Mouse (Mus musculus) thymus, adult 2 months (tissue): Measurements from ENCODE around the gene Trpm5. TPM values are rescaled to one million over a fixed set of nuclear protein-coding genes. Genes with fewer than 3 reads are reported as not detected.

Experiments
- DNase-seq: peaks from one replicate; pipeline ENCODE4 v3.0.0; 2021
- H3K27ac ChIP-seq: fragments of 200-500 bp; 2 replicates; pipeline ENCODE4 v1.5.1; 2012; ENCODE audit warnings: low read length, control low read depth; ENCODE audit not compliant: control insufficient read depth, insufficient read depth
- H3K27me3 ChIP-seq: fragments of 200-500 bp; 2 replicates; pipeline ENCODE4 v1.6.1; 2012; ENCODE audit warnings: mild to moderate bottlenecking, low read length, moderate library complexity, mixed read lengths; ENCODE audit not compliant: control insufficient read depth, insufficient read depth
- H3K36me3 ChIP-seq: fragments of 200-500 bp; 2 replicates; pipeline ENCODE4 v1.6.1; 2012; ENCODE audit warnings: mild to moderate bottlenecking, low read length, moderate library complexity; ENCODE audit not compliant: control insufficient read depth, insufficient read depth
- H3K4me1 ChIP-seq: fragments of 200-500 bp; replicated peaks from 2 replicates; pipeline ENCODE4 v1.6.1; 2012; ENCODE audit warnings: low read length; ENCODE audit not compliant: control insufficient read depth, insufficient read depth
- H3K4me3 ChIP-seq: fragments of 200-500 bp; 2 replicates; pipeline ENCODE4 v1.5.1; 2012; ENCODE audit warnings: mild to moderate bottlenecking, low read length, control low read depth, moderate library complexity; ENCODE audit not compliant: control insufficient read depth, insufficient read depth
- CTCF ChIP-seq: fragments of 200-500 bp; IDR thresholded peaks from 2 replicates; pipeline ENCODE4 v1.5.1; 2012; ENCODE audit warnings: mild to moderate bottlenecking, control low read depth, low read length, moderate library complexity, borderline replicate concordance; ENCODE audit not compliant: control insufficient read depth, poor library complexity, insufficient read depth; ENCODE audit errors: extremely low read depth
- POLR2A ChIP-seq: fragments of 200-500 bp; IDR thresholded peaks from 2 replicates; pipeline ENCODE4 v1.6.1; 2012; ENCODE audit warnings: mild to moderate bottlenecking, low read length, control low read depth, moderate library complexity; ENCODE audit not compliant: control insufficient read depth, poor library complexity, insufficient read depth; ENCODE audit errors: extremely low read depth
- WGBS: fragments of 180-500 bp; shearing (Covaris S2); methylation state at CpG from one replicate; pipeline ENCODE4 v1.1.7; 2018; 5-methylcytosine and 5-hydroxymethylcytosine counted together
- polyA plus RNA-seq: library from polyadenylated mRNA; depleted of rRNA; stranded (reverse); fragments of >200 nt; gene quantifications from 2 replicates; pipeline ENCODE4 v1.2.3, GENCODE M21; 2012

Trpm5 gene
- polyA plus RNA-seq, 1 experiment: 4.5 TPM

GRCm38 (mm10) chr7:143108200-143108599, 13.8 kb upstream of the Trpm5 start:
- Histone ChIP-seq H3K27me3 (no peaks in the 10 kb centered on the region; the same call in 1 of the 2 replicates), H3K27ac (no peak overlapping the region), H3K36me3 (no peaks in the 10 kb centered on the region), H3K4me1 (no peaks in the 10 kb centered on the region), H3K4me3 (no peak overlapping the region)
- 35% methylated on average over 5 of the region's 5 CpGs for WGBS
- no peak for DNase-seq
- TF ChIP-seq CTCF (no peak), POLR2A (no peak)

- WGBS: 8% methylated on average over 54 of the region's 57 CpGs
- Histone ChIP-seq H3K27me3 (no peaks in the 10 kb centered on the region; the same call in 1 of the 2 replicates), H3K36me3 (no peaks in the 10 kb centered on the region), H3K4me1 (no peaks in the 10 kb centered on the region), H3K4me3 (no peak overlapping the region), H3K27ac (no peak overlapping the region)
- DNase-seq: peak; percentile 58
- TF ChIP-seq CTCF (no peak), POLR2A (no peak)
Observed at GRCm38 (mm10) chr7:143106672-143107465, 12.4 kb upstream of the Trpm5 start.

- no peak within 1 kb of the TSS for H3K27ac ChIP-seq
- H3K27me3 ChIP-seq: no peaks in the 10 kb centered on the region; the same call in 1 of the 2 replicates
- TF ChIP-seq POLR2A (no peak), CTCF (no peak)
- no peaks in the 10 kb centered on the region for H3K36me3 ChIP-seq
- no peak for DNase-seq
- H3K4me1 ChIP-seq: no peaks in the 10 kb centered on the region
- H3K4me3 ChIP-seq: no peak within 1 kb of the TSS
- 63% methylated on average over 4 of the region's 4 CpGs for WGBS
Observed at GRCm38 (mm10) chr7:143106062-143106461, 11.6 kb upstream of the Trpm5 start, which contains the start of gene Kcnq1. Gene Kcnq1, plus strand, starts transcription at chr7:143106362.

GRCm38 (mm10) chr7:143105258-143105897, 10.9 kb upstream of the Trpm5 start:
- no peaks in the 10 kb centered on the region; the same call in 1 of the 2 replicates for H3K27me3 ChIP-seq
- H3K36me3 ChIP-seq: no peaks in the 10 kb centered on the region
- H3K27ac ChIP-seq: no peak overlapping the region
- TF ChIP-seq CTCF: no peak
- TF ChIP-seq POLR2A: no peak
- no peak for DNase-seq
- no peak overlapping the region for H3K4me3 ChIP-seq
- WGBS: 78% methylated on average over 11 of the region's 11 CpGs
- H3K4me1 ChIP-seq: no peaks in the 10 kb centered on the region

GRCm38 (mm10) chr7:143100759-143101158, 6.3 kb upstream of the Trpm5 start:
- Histone ChIP-seq H3K4me1 (no peaks in the 10 kb centered on the region), H3K27me3 (no peaks in the 10 kb centered on the region), H3K36me3 (no peaks in the 10 kb centered on the region), H3K27ac (no peak overlapping the region), H3K4me3 (no peak overlapping the region)
- WGBS: 12% methylated on average over 4 of the region's 4 CpGs
- TF ChIP-seq POLR2A (no peak), CTCF (no peak)
- no peak for DNase-seq

- no peak for DNase-seq
- no peaks in the 10 kb centered on the region for H3K27me3 ChIP-seq
- H3K4me1 ChIP-seq: no peaks in the 10 kb centered on the region
- WGBS: 9% methylated on average over 1 of the region's 1 CpGs
- H3K36me3 ChIP-seq: no peaks in the 10 kb centered on the region
- H3K27ac ChIP-seq: no peak overlapping the region
- TF ChIP-seq CTCF (no peak), POLR2A (no peak)
- H3K4me3 ChIP-seq: no peak overlapping the region
Observed at GRCm38 (mm10) chr7:143095554-143095907, 1.1 kb upstream of the Trpm5 start.
